13 mouse cellular contexts compared by ENCODE assay signal in genomic region chr3:121758373-121758772, GRCm38 (mm10).
"Had no signal": no experiment of that assay in that cellular context is flagged by ENCODE, and none has a peak within 500 bp of the region (broad histone marks: within the 10 kb centered on the region; RNA-seq: fewer than 3 reads in every experiment).

No protein-coding gene starts in this region.

- ATAC-seq: liver, embryonic 12.5 days; liver, postnatal 0 days; midbrain, embryonic 13.5 days had no signal

- H3K4me3 ChIP-seq: layer of hippocampus, adult 2 months; liver, embryonic 12.5 days; midbrain, embryonic 13.5 days; myocyte; neural tube, embryonic 15.5 days had no signal

- H3K9me3 ChIP-seq: liver, embryonic 12.5 days; midbrain, embryonic 13.5 days; neural tube, embryonic 15.5 days had no signal

- H3K9ac ChIP-seq: liver, embryonic 12.5 days; liver, postnatal 0 days; neural tube, embryonic 15.5 days had no signal

- H3K4me1 ChIP-seq: liver, embryonic 12.5 days; neural tube, embryonic 15.5 days had no signal

- DNase-seq: kidney, adult 18-20 months; kidney, postnatal 10 days; kidney, postnatal 4 days; liver, postnatal 0 days; lung, postnatal 36 days; right cerebral cortex, adult 18-20 months; right cerebral cortex, postnatal 25 days; thymus, postnatal 36 days had no signal

- H3K27me3 ChIP-seq: liver, embryonic 12.5 days; midbrain, embryonic 13.5 days; neural tube, embryonic 15.5 days had no signal

- H3K27ac ChIP-seq: layer of hippocampus, adult 2 months; liver, embryonic 12.5 days; midbrain, embryonic 13.5 days; neural tube, embryonic 15.5 days had no signal

- H3K4me2 ChIP-seq: liver, embryonic 12.5 days; midbrain, embryonic 13.5 days; neural tube, embryonic 15.5 days had no signal
